Mouse (Mus musculus) midbrain, embryonic 16.5 days (tissue): ENCODE measurements around the gene Fyttd1. TPM values are rescaled to one million over a fixed set of nuclear protein-coding genes. Genes with fewer than 3 reads are reported as not detected.
"Not testable (repeated sequence)": the region's sequence is repeated elsewhere in the genome, so short reads cannot be mapped to it uniquely, and the experiment has no call there.

Experiments used
- ATAC-seq: fragments of 200-750 bp; cut with Nextera tagmentation; 2 replicates; pipeline ENCODE4 v1.8.0; 2017; ENCODE audit warnings: moderate TSS enrichment
- H3K27ac ChIP-seq: fragments of 300-500 bp; sonication (generic); 2 replicates; pipeline ENCODE4 v1.5.1; 2014; ENCODE audit warnings: mild to moderate bottlenecking, low read length, mixed read lengths
- H3K27me3 ChIP-seq: fragments of 300-500 bp; sonication (generic); 2 replicates; pipeline ENCODE4 v1.6.1; 2014; ENCODE audit warnings: low read depth, low read length, mixed read lengths; ENCODE audit not compliant: control insufficient read depth, insufficient read depth
- H3K36me3 ChIP-seq: fragments of 300-500 bp; sonication (generic); 2 replicates; pipeline ENCODE4 v1.6.1; 2014; ENCODE audit warnings: mild to moderate bottlenecking, low read length, moderate library complexity, mixed read lengths; ENCODE audit not compliant: control insufficient read depth, insufficient read depth
- H3K4me1 ChIP-seq: fragments of 300-500 bp; sonication (generic); 2 replicates; pipeline ENCODE4 v1.6.1; 2014; ENCODE audit warnings: mild to moderate bottlenecking, low read length, mixed read lengths; ENCODE audit not compliant: control insufficient read depth, insufficient read depth
- H3K4me2 ChIP-seq: fragments of 300-500 bp; sonication (generic); 2 replicates; pipeline ENCODE4 v1.6.1; 2014; ENCODE audit warnings: mild to moderate bottlenecking, low read length, mixed read lengths
- H3K4me3 ChIP-seq: fragments of 300-500 bp; sonication (generic); 2 replicates; pipeline ENCODE4 v1.5.1; 2014; ENCODE audit warnings: low read depth, mild to moderate bottlenecking, low read length, moderate library complexity, mixed read lengths
- H3K9ac ChIP-seq: fragments of 300-500 bp; sonication (generic); 2 replicates; pipeline ENCODE4 v1.6.1; 2014; ENCODE audit warnings: low read depth, low read length, mixed read lengths
- H3K9me3 ChIP-seq: fragments of 300-500 bp; sonication (generic); replicated peaks from 2 replicates; pipeline ENCODE4 v1.6.1; 2014; ENCODE audit warnings: mild to moderate bottlenecking, low read length, mixed read lengths; ENCODE audit not compliant: control insufficient read depth, poor library complexity, severe bottlenecking
- WGBS: fragments of 180-500 bp; shearing (Covaris S2); extraction: QIAGEN DNeasy Blood & Tissue Kit; methylation state at CpG from one replicate; pipeline ENCODE4 v1.1.7; 2014; 5-methylcytosine and 5-hydroxymethylcytosine counted together
- polyA plus RNA-seq: library from polyadenylated mRNA; unstranded; fragments of >200 nt; fragmentation: Nextera tagmentation; extraction: Ambion mirVana; gene quantifications from 2 replicates; pipeline ENCODE4 v1.2.1, GENCODE M21; 2015

Fyttd1 gene
- polyA plus RNA-seq, 1 experiment from 2014 or later = 119 TPM

DNA sequence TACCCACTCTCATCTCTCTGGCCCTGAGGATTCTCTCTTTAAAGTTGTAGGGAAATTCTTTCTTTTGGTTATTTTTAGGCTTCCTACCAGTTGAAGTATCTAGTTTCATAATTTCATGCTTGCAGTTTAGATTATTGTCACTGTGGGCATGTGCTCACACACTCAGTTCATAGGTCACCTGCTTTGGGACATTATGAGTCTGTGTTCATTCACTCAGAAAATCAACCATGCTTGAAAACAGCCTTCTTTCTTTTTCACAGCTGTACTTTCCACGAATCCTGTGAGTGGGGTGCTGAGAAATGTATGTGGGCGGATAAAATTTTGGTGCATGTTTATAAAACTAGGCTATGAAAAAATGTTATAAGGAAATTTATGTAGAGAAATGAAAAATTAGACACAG is 57.2 kb downstream of the Fyttd1 start:
- H3K4me2 ChIP-seq = no peak overlapping the region
- H3K36me3 ChIP-seq = no peaks in the 10 kb centered on the region
- 72% methylated on average over 2 of the region's 2 CpGs for WGBS
- H3K27ac ChIP-seq = no peak overlapping the region
- H3K9me3 ChIP-seq = no peaks in the 10 kb centered on the region
- H3K4me1 ChIP-seq = peaks cover 6% of the 10 kb centered on the region
- no peaks in the 10 kb centered on the region for H3K27me3 ChIP-seq
- no peak overlapping the region for H3K9ac ChIP-seq
- ATAC-seq = no peak
- no peak overlapping the region for H3K4me3 ChIP-seq

DNA sequence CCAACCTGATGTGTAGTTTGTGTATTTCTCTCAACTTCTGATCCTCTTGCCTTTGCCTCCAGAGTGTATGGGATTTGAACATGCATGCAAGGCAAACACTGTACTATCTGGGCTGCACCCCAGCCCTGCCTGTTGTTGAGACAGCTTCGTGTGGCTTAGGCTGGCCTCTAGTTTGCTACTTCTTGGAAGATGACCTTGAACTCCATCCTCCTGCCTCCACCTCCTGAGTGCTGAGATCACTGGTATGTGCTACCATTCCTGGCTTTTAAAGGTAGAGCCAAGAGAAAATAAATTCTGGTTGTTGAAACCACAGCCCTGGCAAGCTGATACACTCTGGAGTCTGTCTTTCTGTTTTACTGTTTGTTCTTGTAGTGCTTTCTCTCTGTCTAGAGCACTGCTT is 57.8 kb downstream of the Fyttd1 start:
- 78% methylated on average over 1 of the region's 1 CpGs for WGBS
- Histone ChIP-seq H3K9ac (no peak overlapping the region), H3K27ac (no peak overlapping the region), H3K9me3 (no peaks in the 10 kb centered on the region), H3K4me3 (no peak overlapping the region), H3K36me3 (no peaks in the 10 kb centered on the region), H3K4me2 (no peak overlapping the region), H3K27me3 (no peaks in the 10 kb centered on the region), H3K4me1 (peaks cover 4% of the 10 kb centered on the region; the same call in 1 of the 2 replicates)
- no peak for ATAC-seq

- Histone ChIP-seq H3K36me3 (no peaks in the 10 kb centered on the region), H3K27ac (no peak overlapping the region), H3K4me1 (peaks cover 4% of the 10 kb centered on the region; the same call in 1 of the 2 replicates), H3K27me3 (no peaks in the 10 kb centered on the region), H3K9me3 (no peaks in the 10 kb centered on the region), H3K4me3 (no peak overlapping the region), H3K9ac (no peak overlapping the region), H3K4me2 (no peak overlapping the region)
- ATAC-seq = no peak
- 83% methylated on average over 2 of the region's 2 CpGs for WGBS
Measured at GRCm38 (mm10) chr16:32937358-32937757, 60.1 kb downstream of the Fyttd1 start.

DNA sequence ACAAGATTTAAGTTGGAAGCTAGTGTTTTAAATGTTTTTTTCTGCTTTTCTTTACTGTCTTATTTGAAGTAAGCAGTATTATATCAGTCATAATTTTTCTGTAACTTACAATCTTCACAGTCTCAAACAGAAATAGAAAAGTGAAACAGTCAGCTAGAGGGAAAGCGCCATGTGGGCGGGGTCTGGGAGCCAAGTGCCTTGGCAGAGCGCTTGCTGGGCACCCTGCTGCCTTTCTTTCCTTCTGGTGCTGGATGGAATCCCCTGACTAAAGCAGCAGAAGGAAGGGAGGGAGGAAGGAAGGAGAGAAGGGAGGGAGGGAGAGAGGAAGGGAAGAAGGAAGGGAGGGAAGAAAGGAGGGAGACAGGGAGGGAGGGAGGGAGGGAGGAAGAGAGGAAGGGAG is 62.0 kb downstream of the Fyttd1 start:
- not testable (repeated sequence) for H3K4me1 ChIP-seq, H3K4me2 ChIP-seq, ATAC-seq, H3K27ac ChIP-seq, H3K4me3 ChIP-seq, H3K9ac ChIP-seq, H3K9me3 ChIP-seq, H3K36me3 ChIP-seq, H3K27me3 ChIP-seq
- 19% methylated on average over 3 of the region's 3 CpGs for WGBS

GRCm38 (mm10) chr16:32939716-32940115 is 62.4 kb downstream of the Fyttd1 start:
- H3K36me3 ChIP-seq, H3K27me3 ChIP-seq, H3K9me3 ChIP-seq, H3K4me1 ChIP-seq, H3K27ac ChIP-seq, H3K4me2 ChIP-seq, ATAC-seq, H3K9ac ChIP-seq, H3K4me3 ChIP-seq: not testable (repeated sequence)
- WGBS = 92% methylated on average over 4 of the region's 4 CpGs

DNA sequence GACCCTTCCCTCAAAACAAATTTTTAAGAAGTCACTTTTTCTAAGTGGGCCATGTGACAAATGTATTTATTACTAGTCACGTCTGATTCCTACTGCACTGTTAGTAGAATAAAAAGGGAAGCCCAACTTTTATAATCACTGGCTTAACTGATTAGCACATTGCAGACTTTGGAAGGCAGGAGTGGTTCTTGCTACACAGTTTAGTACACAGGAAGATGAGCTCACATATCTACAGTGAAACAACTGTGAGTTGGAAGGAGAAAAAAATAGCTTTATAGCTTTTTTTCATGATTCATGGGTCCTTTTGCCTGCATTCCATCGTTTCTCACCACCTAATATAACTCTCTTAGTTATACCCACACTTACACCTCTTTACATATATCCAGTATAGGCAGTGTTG is 63.9 kb downstream of the Fyttd1 start:
- not testable (repeated sequence) for H3K9ac ChIP-seq, H3K4me1 ChIP-seq, H3K4me3 ChIP-seq, H3K27ac ChIP-seq, H3K27me3 ChIP-seq, H3K9me3 ChIP-seq, H3K36me3 ChIP-seq, ATAC-seq, H3K4me2 ChIP-seq
- WGBS = 78% methylated on average over 2 of the region's 2 CpGs

GRCm38 (mm10) chr16:32942694-32943093 is 65.4 kb downstream of the Fyttd1 start:
- ATAC-seq = no peak
- 93% methylated on average over 5 of the region's 5 CpGs for WGBS
- no peak overlapping the region for H3K9ac ChIP-seq
- H3K9me3 ChIP-seq = no peaks in the 10 kb centered on the region
- no peak overlapping the region for H3K4me3 ChIP-seq
- no peaks in the 10 kb centered on the region for H3K36me3 ChIP-seq
- H3K27ac ChIP-seq = no peak overlapping the region
- no peak overlapping the region for H3K4me2 ChIP-seq
- H3K27me3 ChIP-seq = no peaks in the 10 kb centered on the region
- no peaks in the 10 kb centered on the region for H3K4me1 ChIP-seq

DNA sequence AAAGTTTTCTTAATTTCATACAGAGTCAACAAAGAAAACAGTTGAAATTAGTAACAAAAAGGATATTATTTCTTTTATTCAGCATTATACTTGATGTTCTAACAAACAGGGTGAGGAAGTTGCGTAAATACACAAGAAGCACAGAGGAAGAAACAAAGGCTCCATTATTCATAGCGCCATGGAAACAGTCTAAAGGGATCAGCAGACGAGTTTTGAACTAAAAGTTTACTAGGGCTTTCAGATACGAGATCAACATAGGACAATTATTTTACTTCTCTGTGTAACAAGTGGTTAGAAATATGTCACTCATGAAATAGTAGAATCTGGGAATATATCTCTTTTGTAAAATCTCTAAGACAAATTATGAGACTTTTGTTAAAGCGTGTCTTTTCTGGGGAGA is 68.1 kb downstream of the Fyttd1 start:
- no peaks in the 10 kb centered on the region for H3K36me3 ChIP-seq
- no peak overlapping the region for H3K27ac ChIP-seq
- ATAC-seq = no peak
- H3K9me3 ChIP-seq = no peaks in the 10 kb centered on the region
- H3K4me1 ChIP-seq = no peaks in the 10 kb centered on the region
- no peak overlapping the region for H3K4me2 ChIP-seq
- no peak overlapping the region for H3K4me3 ChIP-seq
- 30% methylated on average over 5 of the region's 5 CpGs for WGBS
- H3K27me3 ChIP-seq = no peaks in the 10 kb centered on the region
- no peak overlapping the region for H3K9ac ChIP-seq

- H3K4me1 ChIP-seq = no peaks in the 10 kb centered on the region
- H3K9ac ChIP-seq = no peak overlapping the region
- H3K27ac ChIP-seq = no peak overlapping the region
- WGBS = 70% methylated on average over 8 of the region's 8 CpGs
- no peak overlapping the region for H3K4me2 ChIP-seq
- no peaks in the 10 kb centered on the region for H3K9me3 ChIP-seq
- no peaks in the 10 kb centered on the region for H3K27me3 ChIP-seq
- H3K36me3 ChIP-seq = no peaks in the 10 kb centered on the region
- ATAC-seq = no peak
- H3K4me3 ChIP-seq = no peak overlapping the region
Measured at GRCm38 (mm10) chr16:32948016-32948415, 70.7 kb downstream of the Fyttd1 start.

DNA sequence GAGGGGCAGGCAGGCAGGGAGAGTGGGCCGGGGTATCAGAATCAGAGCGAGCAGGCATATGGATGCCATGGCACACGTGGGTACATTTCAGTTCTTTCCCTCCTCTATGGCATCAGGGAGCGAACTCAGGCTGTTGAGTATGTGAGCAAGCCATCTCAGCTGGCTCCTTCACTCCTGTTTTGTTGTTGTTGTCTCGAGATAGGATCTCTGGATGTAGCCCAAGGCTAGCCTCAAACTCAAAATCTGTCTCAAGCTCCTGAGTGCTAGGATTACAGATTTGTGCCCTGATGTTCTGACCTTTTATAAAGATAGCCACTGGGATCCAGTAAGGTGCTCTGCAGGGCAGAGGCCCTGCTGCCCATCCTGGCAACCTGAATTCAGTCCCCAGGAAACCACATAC is 71.4 kb downstream of the Fyttd1 start:
- Histone ChIP-seq H3K36me3 (no peaks in the 10 kb centered on the region), H3K9me3 (no peaks in the 10 kb centered on the region), H3K27ac (no peak overlapping the region), H3K27me3 (no peaks in the 10 kb centered on the region), H3K9ac (no peak overlapping the region), H3K4me3 (no peak overlapping the region), H3K4me1 (no peaks in the 10 kb centered on the region), H3K4me2 (no peak overlapping the region)
- ATAC-seq = no peak
- WGBS = 95% methylated on average over 5 of the region's 5 CpGs
